Mouse (Mus musculus) embryonic fibroblast, embryonic 13.5 days (primary cell): Measurements from ENCODE around the gene Clcnkb.

Experiments used
- CTCF ChIP-seq: IDR thresholded peaks from 2 replicates; pipeline ENCODE4 v1.5.1; 2011; ENCODE audit warnings: mild to moderate bottlenecking, control low read depth, low read length, moderate library complexity, borderline replicate concordance; ENCODE audit not compliant: insufficient read depth
- POLR2A ChIP-seq: IDR thresholded peaks from 2 replicates; pipeline ENCODE4 v1.6.1; 2011; ENCODE audit warnings: low read depth, mild to moderate bottlenecking, control low read depth, low read length, moderate library complexity

DNA sequence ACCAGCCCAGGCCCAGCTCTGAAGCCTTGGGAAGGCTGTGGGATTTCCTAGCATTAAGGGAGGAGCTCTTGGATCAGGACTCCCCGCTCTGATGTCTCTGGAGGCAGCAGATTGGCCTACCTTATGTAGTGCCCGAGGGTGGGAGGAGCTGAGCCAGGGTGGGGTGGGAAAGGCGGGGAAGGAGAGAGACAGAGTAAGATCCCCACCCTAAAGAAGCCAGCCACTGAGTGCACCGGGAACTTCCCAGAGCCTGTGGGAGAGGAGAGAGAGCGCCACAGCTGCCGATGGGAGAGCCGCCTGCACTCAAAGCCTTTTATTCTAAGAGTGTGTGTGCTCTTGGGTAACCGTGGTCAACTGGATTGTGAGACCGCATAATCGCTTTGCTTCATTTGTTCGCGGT is 45.3 kb upstream of the Clcnkb start:
- no peak for TF ChIP-seq CTCF
- TF ChIP-seq POLR2A, result no peak
